Mouse (Mus musculus) forelimb bud, embryonic 11.5 days (tissue): ENCODE measurements at regions not wholly inside any gene's neighbourhood (a gene's known extent, or its start where the extent isn't known, plus 50 kb on each side); places are given as distances from the start of the nearest gene placed in this dataset.

ENCODE experiments used
- DNase-seq: peaks from one replicate; pipeline ENCODE4 v3.0.0-alpha.2; 2012; ENCODE audit warnings: low read depth, low spot score

DNA sequence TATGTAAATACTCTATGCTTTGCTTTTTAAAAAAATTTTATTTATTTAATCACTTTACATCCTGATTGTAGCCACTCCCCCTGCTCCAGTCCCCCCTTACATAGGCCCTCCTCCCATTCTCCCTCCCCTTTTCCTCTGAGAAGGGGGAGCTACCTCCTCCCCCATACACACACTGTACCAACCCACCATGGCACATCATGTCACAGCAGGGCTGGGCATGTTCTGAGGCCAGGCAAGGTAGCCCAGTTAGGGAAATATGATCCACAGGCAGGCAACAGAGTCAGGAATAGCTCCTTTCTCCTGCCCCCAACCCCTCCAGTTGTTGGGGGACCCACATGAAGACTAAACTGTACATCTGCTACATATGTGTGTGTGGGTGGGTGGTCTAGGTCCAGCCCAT lies 1130.7 kb upstream of the Gulo start:
- DNase-seq, result no peak

DNA sequence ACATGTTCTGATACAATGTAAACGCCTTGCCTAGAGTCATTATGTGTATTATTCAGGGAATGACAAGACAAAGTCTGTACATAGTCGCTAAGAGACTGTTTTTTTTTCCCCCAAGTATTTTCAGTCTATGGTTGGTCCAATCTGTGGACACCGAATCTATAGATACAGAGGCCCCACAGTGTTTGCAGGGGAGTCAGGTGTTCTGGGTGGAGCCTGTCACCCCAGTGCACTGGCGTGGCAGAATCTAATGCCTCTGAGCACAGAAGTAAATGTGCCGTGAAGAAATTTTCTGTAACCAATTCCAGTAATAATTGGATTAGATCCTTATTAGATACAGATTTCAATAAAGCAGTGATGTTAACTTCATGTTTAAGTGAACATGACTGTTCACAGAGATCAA lies 1130.1 kb upstream of the Gulo start:
- no peak for DNase-seq

DNA sequence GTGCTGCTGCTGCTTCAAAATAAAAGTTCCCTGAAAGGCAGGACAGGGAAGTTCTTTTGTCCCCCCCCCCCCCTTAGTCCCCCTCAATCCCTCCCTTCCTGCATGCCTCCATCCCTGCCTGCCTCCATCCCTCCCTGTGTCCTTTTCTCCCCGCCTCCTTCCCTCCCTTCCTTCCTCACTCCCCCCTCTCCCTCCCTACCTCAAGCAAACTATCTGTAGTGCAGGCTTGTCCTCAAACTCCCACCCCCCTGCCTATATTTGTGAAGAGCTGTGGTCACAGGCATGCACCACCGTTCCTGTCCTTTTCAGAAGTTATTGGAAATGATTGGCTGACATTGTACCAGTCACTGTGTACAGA lies 1127.1 kb upstream of the Gulo start:
- no peak for DNase-seq

DNA sequence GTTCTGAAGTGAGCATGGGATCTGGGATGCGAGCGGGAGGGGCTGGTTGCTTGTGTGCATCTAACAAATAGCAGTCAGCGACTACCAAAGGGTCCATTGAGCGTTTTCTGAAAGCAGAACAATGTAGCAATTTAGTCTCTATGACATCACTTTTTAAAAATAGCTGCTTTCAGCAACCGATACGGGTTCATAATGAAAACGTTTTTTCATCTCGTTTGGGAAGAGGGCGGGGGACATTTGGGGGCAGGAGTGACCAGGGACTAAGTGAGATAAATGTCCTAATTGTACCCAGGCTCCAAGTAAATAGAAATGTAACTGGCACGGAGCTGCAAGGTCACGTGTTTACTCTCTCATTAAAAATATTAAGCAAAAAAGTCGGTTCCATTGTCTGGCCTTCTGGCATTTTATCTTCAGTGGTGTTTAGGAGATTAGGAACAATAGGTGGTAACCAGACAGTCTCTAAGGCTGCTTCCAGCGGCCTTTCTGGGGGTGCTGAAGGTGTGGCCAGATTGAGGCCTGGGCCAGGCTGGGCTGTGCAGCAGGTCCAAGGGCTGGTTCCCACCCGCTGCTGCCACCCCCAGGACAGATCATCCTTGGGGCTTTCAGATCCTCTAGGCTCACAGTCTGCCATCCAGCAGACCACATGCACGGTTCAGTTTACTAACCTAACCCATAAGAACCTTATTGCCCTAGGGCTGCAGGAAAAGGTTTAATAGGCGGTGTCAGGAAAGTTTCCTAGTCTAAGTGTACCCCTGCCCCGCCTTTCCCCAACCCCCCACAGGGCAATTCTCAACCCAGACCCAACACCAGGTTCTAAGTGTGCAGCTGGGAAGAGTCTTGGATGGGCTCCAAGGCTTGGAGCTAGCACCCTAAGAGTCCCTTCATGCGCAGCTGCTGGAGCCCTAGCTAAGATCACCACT lies 1126.5 kb upstream of the Gulo start:
- peak; percentile 23 for DNase-seq

DNA sequence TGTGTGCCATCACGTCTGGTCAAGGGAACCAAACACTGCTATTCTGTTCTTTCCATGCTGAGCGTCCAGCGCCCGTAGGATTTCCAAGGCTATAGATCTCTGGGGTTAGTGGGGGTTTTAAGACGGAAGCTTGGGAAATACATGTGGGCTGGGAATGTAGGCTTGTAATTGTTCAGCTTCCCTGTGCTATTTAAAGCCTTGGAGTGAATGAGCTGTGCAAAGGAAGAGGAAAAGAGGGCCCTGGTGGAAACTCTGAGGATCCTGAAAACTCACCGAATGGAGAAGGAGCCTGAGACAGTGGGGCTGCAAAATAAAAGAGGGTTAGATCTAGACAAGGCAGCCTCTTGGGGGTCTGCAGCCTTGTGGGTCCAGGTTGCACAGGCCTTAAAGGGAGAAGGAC lies 1124.2 kb upstream of the Gulo start:
- no peak for DNase-seq

DNA sequence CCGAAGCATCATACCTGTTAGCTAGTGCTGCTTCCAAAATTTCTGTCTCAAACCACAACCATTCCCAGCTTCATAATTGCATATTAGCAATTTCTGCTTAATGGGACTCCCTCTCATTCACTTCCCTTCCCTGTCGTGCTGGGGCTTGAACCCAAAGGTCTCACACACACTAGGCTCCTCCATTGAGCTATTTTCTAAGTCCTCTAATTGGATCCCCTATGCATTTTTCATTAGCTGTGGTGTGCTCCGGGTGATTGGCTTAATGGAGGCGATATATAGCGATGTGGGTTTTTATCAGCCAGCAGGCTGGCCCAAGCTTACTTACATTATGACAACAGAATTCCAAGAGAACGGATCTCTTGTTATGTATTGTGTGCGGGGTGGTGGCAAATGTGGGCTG lies 1118.1 kb upstream of the Gulo start:
- DNase-seq, result no peak

DNA sequence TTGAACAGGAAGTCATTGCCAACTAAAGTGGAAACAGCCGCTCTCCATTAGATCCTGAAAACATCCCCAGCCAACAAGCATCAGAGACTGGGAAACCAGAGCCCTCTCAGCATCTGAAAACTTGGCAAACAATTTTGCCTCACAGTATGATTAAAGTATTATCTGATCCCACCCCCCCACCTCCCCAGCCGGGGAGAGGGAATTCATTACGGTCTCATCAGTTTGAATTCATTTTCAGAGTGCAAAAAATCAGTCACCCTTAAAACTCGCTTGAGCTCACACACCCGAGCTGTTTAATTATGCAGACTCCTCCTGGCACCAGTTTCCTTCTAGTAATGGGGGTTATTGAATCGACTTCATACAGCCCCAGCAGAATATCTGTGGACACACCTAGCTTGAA lies 1117.2 kb upstream of the Gulo start:
- no peak for DNase-seq

DNA sequence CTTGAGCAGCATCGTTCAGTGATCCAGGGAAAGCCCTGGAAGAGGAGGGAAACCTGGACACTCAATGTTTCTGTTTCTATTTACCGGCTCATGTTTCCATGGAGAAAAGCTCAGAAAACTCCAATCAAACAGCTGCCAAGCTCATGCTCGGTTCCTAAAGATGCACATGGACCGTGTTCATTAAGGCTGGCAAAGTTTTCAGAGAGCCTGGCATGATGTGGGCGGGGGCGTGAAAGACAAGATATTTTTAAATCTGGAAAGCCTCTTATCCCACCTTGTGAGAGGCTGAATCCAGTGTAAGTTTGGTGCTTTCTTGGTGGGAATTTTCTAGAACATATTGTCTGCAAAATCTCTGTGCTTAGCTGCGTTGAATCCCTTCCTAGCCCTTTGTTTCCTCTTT lies 1114.3 kb upstream of the Gulo start:
- DNase-seq, result no peak
